Mouse (Mus musculus): ENCODE data around the gene Gm20518.

The Gm20518 gene

DNA sequence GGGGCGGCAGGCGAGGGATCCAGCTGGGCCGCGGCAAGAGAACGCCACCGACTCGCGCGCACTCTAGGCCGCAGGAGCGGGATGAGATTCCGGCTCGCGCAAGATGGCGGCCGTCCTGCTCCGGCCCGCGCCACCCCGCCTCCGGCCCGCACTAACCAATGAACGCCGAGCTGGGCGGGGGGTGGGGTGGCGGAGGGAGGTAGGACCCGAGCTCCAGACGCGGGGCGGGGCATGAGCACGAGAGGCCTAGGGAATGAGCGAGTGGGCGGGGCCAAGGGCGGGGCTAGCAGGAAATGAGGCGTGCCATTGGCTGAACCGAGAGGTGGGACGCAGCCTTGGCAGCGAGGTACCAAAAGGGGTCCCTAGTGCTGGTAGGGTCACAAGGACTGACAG is at the start of gene Gm20518:
Gene Gm20518 (minus strand): TSS at position 105 of the 393 bp plus-strand sequence.
- DNase-seq (ENCODE audit: low spot score in 2 of 2), result peak; percentile 98 to 99

DNA sequence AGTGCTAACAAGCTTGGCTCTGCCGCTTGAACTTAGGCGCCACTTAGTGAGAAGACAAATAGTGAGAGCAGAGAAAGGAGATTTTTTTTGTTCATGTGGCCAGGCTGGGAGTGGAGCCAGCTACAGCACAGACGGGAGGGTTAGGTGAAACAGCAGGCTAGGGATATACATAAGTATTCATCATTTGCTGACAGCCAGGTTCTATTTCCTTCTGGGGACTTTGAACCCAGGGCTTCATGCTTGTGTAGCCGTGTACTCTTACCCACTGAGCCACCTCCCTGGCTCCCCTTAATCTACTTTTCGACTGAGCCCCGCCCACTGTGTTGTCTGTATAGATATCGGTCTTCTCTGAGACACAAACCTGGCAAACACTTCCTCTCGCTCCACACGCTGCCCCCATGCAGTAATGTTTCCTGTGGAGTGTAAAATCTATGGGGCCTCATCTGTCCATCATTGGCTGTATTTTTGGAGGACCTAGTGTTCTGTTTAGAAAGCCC is 47.8 kb upstream of the Gm20518 start:
- DNase-seq (ENCODE audit: low spot score in 2 of 2), result no peak

- no peak for DNase-seq (ENCODE audit: low spot score in 2 of 2)
Measured at GRCm38 (mm10) chr16:17938821-17939220, 47.4 kb upstream of the Gm20518 start.

- no peak for DNase-seq (ENCODE audit: low spot score in 2 of 2)
Measured at GRCm38 (mm10) chr16:17938187-17938586, 46.7 kb upstream of the Gm20518 start.

- DNase-seq (ENCODE audit: low spot score in 2 of 2), result no peak
Measured at GRCm38 (mm10) chr16:17936776-17937175, 45.3 kb upstream of the Gm20518 start.

DNA sequence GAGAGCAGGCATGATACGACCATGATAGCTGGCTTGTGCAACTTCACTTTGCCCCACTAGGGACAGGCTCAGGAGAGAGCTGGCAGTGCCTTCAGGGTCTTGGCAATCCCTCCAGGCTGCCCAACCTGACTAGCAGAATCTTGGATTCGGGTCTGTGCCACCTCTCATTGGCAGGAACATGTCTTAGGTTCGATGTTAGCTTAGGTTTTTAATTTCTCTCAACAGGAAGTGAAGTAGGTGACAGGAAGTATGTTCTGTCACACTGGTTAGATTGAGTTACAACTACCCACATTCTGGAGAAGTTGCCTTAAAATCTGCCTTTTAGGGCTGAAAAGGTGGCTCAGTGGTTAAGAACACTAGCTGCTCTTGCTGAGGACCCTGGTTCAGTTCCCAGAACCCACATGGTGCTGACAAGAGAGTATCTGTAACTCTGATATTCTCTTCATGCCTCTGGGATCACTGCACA is 43.0 kb upstream of the Gm20518 start:
- no peak for DNase-seq (ENCODE audit: low spot score in 2 of 2)

- DNase-seq (ENCODE audit: low spot score in 2 of 2), result no peak
Measured at GRCm38 (mm10) chr16:17933594-17934444, 42.3 kb upstream of the Gm20518 start.

DNA sequence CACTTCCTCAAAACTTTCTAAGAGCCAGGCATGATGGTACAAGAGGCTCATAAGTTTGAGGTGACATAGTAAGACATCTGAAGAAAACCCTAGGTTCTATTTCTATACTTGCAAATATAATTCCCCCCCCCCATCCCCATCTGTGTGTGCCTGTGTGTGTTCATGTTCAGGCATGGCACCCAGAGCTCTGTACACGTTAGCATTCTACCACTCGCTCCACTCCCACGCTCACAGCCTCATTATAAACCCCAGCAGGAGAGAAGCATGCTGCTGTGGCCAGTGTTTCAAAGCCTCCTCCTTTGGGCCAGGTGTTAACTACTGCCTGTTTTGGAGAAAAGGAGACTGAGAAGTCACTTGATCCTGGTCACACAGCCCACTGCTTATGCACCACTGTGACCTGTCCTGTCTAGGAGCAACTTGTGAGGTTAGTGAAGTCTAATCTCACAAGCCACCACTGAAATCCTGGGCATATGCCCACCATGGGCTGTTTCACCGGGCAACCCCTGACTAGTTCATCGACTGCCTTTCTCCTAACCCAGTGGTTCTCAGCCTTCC is 40.5 kb upstream of the Gm20518 start:
- no peak for DNase-seq (ENCODE audit: low spot score in 2 of 2)

DNA sequence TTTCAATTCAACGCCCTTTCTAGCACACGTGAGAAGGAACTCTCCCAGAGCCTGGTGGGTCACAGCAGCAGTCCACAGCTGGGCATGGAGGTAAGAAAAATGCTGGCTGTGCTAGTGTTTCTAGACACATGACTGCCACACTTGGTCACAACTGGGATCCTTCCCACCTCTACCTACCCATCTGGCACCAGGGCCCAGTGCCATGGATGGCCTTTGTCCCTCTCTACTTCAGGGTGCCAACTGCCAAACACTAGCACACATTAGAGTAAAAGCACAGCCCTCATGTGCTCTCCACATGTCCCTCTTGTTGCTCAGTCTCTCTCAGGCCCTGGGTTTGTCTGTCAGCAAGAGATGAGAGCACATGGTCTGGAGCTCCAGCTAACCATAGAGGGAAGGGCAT is 38.2 kb upstream of the Gm20518 start:
- no peak for DNase-seq (ENCODE audit: low spot score in 2 of 2)

DNA sequence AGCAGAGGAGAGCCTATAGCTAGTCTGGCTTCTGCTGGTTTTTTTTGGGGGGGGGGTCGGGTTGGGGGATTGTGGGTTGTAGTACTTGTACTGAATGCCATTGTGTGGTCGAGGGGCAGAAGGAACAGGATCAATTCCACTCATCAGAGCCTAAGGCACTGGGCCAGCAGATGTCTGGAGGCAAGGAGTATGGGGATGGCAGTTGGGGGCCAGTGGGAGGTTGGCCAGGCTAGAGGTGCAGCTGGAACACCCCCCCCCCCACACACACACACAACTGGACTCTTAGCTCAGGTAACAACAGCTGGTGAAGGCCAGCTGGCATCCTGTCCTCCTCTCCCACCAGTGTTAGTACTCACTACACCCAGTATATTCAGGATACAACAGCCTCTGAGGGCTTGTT is 37.7 kb upstream of the Gm20518 start:
- no peak for DNase-seq (ENCODE audit: low spot score in 2 of 2)

DNA sequence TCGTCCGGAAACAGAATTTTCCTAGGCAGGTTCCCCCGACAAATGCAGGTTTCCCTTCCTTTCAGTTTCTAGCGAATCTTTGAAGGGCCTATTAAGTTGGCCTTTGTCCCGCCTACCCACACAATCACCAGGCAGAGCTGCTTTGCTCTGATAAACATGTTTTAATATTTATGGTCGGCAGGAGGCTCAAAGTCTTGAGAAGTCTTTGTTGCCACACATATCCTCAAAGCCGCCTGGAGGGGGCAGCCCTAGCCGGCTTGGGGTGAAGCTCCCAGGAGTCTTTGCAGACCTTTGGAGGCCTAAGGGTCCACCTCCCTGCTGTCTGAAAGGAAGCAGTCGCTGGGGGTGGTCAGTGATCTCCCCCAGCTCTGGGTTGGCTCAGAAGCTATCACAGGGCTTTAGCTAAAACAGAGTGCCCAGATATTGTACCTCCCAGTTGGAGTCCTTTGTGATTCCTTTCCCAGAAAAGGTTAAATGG is 37.2 kb upstream of the Gm20518 start:
- DNase-seq (ENCODE audit: low spot score in 2 of 2), result peak; percentile 42 to 48

GRCm38 (mm10) chr16:17928087-17928580 is 36.7 kb upstream of the Gm20518 start, which contains the start of gene Slc25a1:
Gene Slc25a1, minus strand, starts transcription at chr16:17928219.
- DNase-seq (ENCODE audit: low spot score in 2 of 2), result peak; percentile 85

GRCm38 (mm10) chr16:17927351-17928082 is 36.0 kb upstream of the Gm20518 start:
- peak in 1 of 2 experiments; percentile 22 for DNase-seq (ENCODE audit: low spot score in 2 of 2)

DNA sequence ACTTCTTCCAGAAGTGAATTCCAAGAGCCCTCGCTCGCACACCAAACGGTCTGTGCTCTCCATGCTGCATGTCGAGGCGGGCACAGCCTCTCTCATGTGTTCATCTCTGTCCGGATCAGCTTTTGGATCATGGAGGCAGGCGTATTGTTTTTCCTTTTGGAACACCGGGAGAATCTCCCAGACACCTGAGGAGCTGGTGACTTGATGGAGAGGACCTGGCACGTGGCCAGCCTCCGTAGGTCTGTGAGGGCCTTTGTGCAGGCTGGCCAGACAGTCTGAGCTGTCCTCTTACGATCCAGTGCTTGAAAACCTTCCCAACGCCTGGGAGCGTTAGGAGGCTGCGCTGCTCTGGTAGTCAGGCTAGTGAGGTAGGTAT is 30.7 kb upstream of the Gm20518 start:
- peak in 1 of 2 experiments; percentile 32 for DNase-seq (ENCODE audit: low spot score in 2 of 2)

- peak; percentile 94 to 96 for DNase-seq (ENCODE audit: low spot score in 2 of 2)
Measured at GRCm38 (mm10) chr16:17921325-17922162, 30.1 kb upstream of the Gm20518 start.

GRCm38 (mm10) chr16:17920586-17920985 is 29.1 kb upstream of the Gm20518 start:
- no peak for DNase-seq (ENCODE audit: low spot score in 2 of 2)

DNA sequence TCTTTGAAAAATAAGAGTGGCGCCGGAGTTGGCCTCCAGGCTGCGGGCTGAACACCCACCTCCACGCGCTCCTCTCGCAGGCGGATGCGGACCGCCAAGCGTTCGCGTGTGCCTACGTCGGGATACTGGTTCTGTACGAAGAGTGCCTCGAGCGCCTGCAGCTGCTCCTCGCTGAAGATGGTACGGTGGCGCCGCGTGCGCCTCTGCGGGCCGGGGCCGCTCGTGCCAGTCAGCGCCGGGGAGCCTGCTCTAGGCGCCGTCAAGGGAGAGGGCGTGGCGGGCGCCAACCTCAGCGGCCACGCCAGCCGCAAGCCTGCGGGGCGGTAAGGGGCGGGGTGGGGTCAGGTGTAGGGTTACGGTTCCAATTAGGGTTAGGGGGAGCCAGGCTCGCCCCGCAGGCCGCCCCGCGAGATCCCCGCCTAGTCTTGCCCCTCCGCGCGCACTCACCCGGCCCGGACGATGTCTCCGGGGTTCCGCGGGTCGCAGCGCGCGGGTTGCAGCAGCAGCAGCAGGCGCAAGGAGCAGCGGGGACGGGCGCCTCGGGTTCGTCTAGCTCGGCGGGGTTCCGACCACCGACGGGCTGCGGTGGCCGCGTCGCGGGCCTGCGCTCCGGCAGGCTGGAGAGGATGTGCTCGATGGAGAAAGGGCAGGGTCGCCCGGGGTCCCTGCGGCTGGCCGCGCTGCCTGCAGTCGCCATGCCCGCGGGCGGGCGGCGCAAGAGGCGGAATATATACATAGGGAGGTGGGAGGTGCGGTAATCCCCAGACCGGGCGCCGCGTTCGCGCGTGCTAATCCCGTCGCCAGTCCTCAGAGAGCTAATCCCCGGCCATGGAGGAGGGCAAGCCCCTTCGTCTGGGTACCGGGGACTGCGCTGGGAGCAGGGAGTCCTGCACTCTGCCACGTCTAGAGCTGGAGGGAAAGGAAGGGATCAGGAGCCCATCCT is 23.1 kb upstream of the Gm20518 start, which contains the start of gene Gsc2:
Gene Gsc2 (minus strand): TSS at position 753 of the 943 bp plus-strand sequence.
- DNase-seq (ENCODE audit: low spot score in 2 of 2), result no peak

- peak; percentile 93 to 96 for DNase-seq (ENCODE audit: low spot score in 2 of 2)
Measured at GRCm38 (mm10) chr16:17911052-17911595, 19.7 kb upstream of the Gm20518 start, which contains the start of gene Ess2. Gene Ess2, minus strand, starts transcription at chr16:17911348.

GRCm38 (mm10) chr16:17898462-17898861 is 7.0 kb upstream of the Gm20518 start, which contains the start of the genes Dgcr2 and Tssk2:
Gene Dgcr2, minus strand, starts transcription at chr16:17898562.
Gene Tssk2, plus strand, starts transcription at chr16:17898637.
- no peak for DNase-seq (ENCODE audit: low spot score in 2 of 2)

Data from right cerebral cortex, postnatal 36 days (tissue).